Mouse (Mus musculus): ENCODE measurements at regions not wholly inside any gene's neighbourhood (a gene's known extent, or its start where the extent isn't known, plus 50 kb on each side); places are given as distances from the start of the nearest gene placed in this dataset.

DNA sequence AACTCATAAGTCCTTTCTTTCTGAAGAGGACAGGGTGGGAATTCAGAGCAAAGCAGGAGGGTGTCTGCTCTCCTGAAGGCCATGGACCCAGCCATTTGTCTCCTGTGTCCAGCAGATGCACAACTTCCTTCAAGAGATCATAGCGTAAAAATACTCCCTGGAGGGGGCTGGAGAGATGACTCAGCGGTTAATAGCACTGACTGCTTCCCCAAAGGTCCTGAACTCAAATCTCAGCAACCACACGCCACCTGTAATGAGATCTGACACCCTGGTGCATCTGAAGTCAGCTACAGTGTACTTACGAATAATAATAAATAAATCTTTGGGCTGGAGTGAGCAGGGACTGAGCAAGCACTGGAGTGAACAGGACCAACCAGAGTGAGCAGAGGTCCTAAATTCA, 66.2 kb upstream of the Fbxo11 start:
- no peak for TF ChIP-seq EP300 (IDR thresholded peaks at IDR 0.05; ENCODE audit: insufficient read depth, low read depth, low read length)
- no peak for TF ChIP-seq CTCF (IDR thresholded peaks at IDR 0.05)
